Mouse (Mus musculus) E14TG2a.4 (cell line): ENCODE results near the gene Litaf.

Source experiments
- CTCF ChIP-seq: conservative IDR thresholded peaks from 2 replicates; pipeline ENCODE4 v1.5.1; 2014; ENCODE audit warnings: low read length
- POU5F1 ChIP-seq: IDR thresholded peaks from 2 replicates; pipeline ENCODE4 v1.6.1; 2014; ENCODE audit warnings: low read length, borderline replicate concordance

DNA sequence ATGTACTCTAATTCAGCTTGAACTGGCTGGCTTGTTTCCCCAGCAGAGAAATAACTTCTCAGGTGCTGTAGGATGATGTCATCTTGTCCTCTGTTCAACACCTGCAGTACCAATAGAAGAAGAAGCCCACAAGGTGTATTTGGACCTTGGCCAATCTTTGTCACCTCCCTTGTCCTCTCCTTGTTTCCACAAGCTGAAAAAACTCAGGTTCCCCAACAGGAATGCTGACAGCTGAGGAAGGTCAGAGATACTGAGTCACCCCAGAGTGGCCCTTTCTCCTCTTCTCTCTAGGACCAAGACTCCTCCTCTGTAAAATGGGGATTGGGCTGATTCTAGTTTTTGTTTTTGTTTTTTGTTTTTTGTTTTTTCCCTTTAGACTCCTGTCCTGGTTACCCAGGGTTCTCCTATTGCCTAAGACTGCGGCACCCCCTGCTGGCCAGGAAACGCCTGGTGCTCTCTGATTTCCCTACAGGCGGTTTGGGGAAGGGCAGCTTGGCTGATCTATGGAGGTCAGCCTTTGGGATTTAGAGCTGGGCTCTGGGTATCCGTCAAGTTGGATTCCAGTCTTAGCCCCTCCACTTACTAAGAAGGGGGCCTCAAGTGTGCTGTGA is 31.7 kb downstream of the Litaf start:
- TF ChIP-seq CTCF (peak; percentile 98), POU5F1 (no peak)
